13 mouse cellular contexts compared by ENCODE assay signal in genomic region chr17:24199252-24199651, GRCm38 (mm10). TPM values are rescaled to one million over a fixed set of nuclear protein-coding genes. Genes with fewer than 3 reads are reported as not detected.
A peak's percentile ranks its signal among the peaks of the same experiment; 100 is the strongest.
DNase-seq lines count a peak whose midpoint lies in the region; ATAC-seq lines count a peak whose summit lies in the region.
"Had no signal": no experiment of that assay in that cellular context is flagged by ENCODE, and none has a peak within 500 bp of the region (broad histone marks: within the 10 kb centered on the region; RNA-seq: fewer than 3 reads in every experiment).

No protein-coding gene starts in this region.

- H3K27ac ChIP-seq in heart, embryonic 10.5 days: 0 out of 2 replicates have a peak overlapping the region, but pooled peaks have one; percentile 31
- no peak overlapping the region for H3K27ac ChIP-seq in neural tube, embryonic 15.5 days (replicated peaks)
- H3K27ac ChIP-seq: limb, embryonic 13.5 days; midbrain, embryonic 12.5 days had no signal

- no peak overlapping the region for H3K9ac ChIP-seq in neural tube, embryonic 15.5 days (replicated peaks)
- H3K9ac ChIP-seq: limb, embryonic 13.5 days; midbrain, embryonic 12.5 days had no signal

- no peak for ATAC-seq in neural tube, embryonic 15.5 days (ENCODE audit: low FRiP score)
- ATAC-seq: hindbrain, embryonic 16.5 days had no signal

- no peaks in the 10 kb centered on the region for H3K9me3 ChIP-seq in heart, embryonic 10.5 days
- no peaks in the 10 kb centered on the region for H3K9me3 ChIP-seq in neural tube, embryonic 15.5 days (replicated peaks)
- H3K9me3 ChIP-seq: limb, embryonic 13.5 days; midbrain, embryonic 12.5 days had no signal

- DNase-seq in heart, embryonic 10.5 days (ENCODE audit: low spot score): no peak
- no peak for DNase-seq in heart, postnatal 36 days
- peak; percentile 45 to 56 for DNase-seq in cerebellum, postnatal 10 days
- DNase-seq in left cerebral cortex, adult 11 months (ENCODE audit: low spot score): peak; percentile 67
- peak; percentile 69 to 86 for DNase-seq in right cerebral cortex, postnatal 10 days (ENCODE audit: low spot score in 2 of 2)
- DNase-seq in MN1 (ENCODE audit: low spot score): no peak
- no peak for DNase-seq in kidney, postnatal 36 days
- DNase-seq: adrenal gland, postnatal 10 days; thymus, postnatal 14 days had no signal

- H3K36me3 ChIP-seq in heart, embryonic 10.5 days: no peaks in the 10 kb centered on the region
- H3K36me3 ChIP-seq in neural tube, embryonic 15.5 days: no peaks in the 10 kb centered on the region; the same call in 1 of the 2 replicates
- H3K36me3 ChIP-seq: limb, embryonic 13.5 days; midbrain, embryonic 12.5 days had no signal

- H3K27me3 ChIP-seq in heart, embryonic 10.5 days (ENCODE audit: insufficient read depth, poor library complexity, severe bottlenecking): no peaks in the 10 kb centered on the region
- H3K27me3 ChIP-seq in neural tube, embryonic 15.5 days (replicated peaks): no peaks in the 10 kb centered on the region
- H3K27me3 ChIP-seq: limb, embryonic 13.5 days; midbrain, embryonic 12.5 days had no signal

- no peak overlapping the region for H3K4me3 ChIP-seq in heart, embryonic 10.5 days
- no peak overlapping the region for H3K4me3 ChIP-seq in neural tube, embryonic 15.5 days (replicated peaks)
- H3K4me3 ChIP-seq: limb, embryonic 13.5 days; midbrain, embryonic 12.5 days had no signal

- intact Hi-C loops in heart, postnatal 36 days (cut with DNase I): no loop called here

- 56% methylated on average over 4 of the region's 4 CpGs for WGBS in heart, embryonic 10.5 days
- 88% methylated on average over 4 of the region's 4 CpGs for WGBS in neural tube, embryonic 15.5 days

- peaks cover 72% of the 10 kb centered on the region for H3K4me1 ChIP-seq in heart, embryonic 10.5 days
- peaks cover 44% of the 10 kb centered on the region for H3K4me1 ChIP-seq in neural tube, embryonic 15.5 days

- no peak overlapping the region for H3K4me2 ChIP-seq in neural tube, embryonic 15.5 days
- H3K4me2 ChIP-seq: limb, embryonic 13.5 days; midbrain, embryonic 12.5 days had no signal

RNA-seq across cellular contexts. Expression of gene Tbc1d24, which starts 6.1 kb away (rescaled TPM):
- polyA plus RNA-seq in heart, embryonic 10.5 days (2016; fragmentation: Nextera tagmentation; extraction: Ambion mirVana): 5.3 TPM in 2 replicates
- total RNA-seq in heart, postnatal 36 days (2021): 1 to 10 TPM; 8.4 to 9.4 TPM
- polyA plus RNA-seq in neural tube, embryonic 15.5 days (2015; fragmentation: Nextera tagmentation; extraction: Ambion mirVana): 21.0 and 24.0 TPM in 2 replicates

RNA-seq across cellular contexts. Expression of gene Ntn3, which starts 10.1 kb away (rescaled TPM):
- 1.9 and 3.6 TPM in 2 replicates for polyA plus RNA-seq in heart, embryonic 10.5 days (2016; fragmentation: Nextera tagmentation; extraction: Ambion mirVana)
- under 1 TPM; 0.58 to 0.68 TPM for total RNA-seq in heart, postnatal 36 days (2021)
- 5.9 and 6.0 TPM in 2 replicates for polyA plus RNA-seq in neural tube, embryonic 15.5 days (2015; fragmentation: Nextera tagmentation; extraction: Ambion mirVana)

RNA-seq across cellular contexts. Expression of gene Tedc2, which starts 21.4 kb away (rescaled TPM):
- polyA plus RNA-seq in heart, embryonic 10.5 days (2016; fragmentation: Nextera tagmentation; extraction: Ambion mirVana): 9.9 and 10.0 TPM in 2 replicates
- total RNA-seq in heart, postnatal 36 days (2021): 1 to 10 TPM; 2.1 to 3.2 TPM
- polyA plus RNA-seq in neural tube, embryonic 15.5 days (2015; fragmentation: Nextera tagmentation; extraction: Ambion mirVana): 8.8 and 10.7 TPM in 2 replicates

RNA-seq across cellular contexts. Expression of gene Atp6v0c, which starts 29.8 kb away (rescaled TPM):
- polyA plus RNA-seq in heart, embryonic 10.5 days (2016; fragmentation: Nextera tagmentation; extraction: Ambion mirVana): 538 and 598 TPM in 2 replicates
- total RNA-seq in heart, postnatal 36 days (2021): 100 to 1,000 TPM; 227 to 247 TPM
- polyA plus RNA-seq in neural tube, embryonic 15.5 days (2015; fragmentation: Nextera tagmentation; extraction: Ambion mirVana): 1,457 and 1,659 TPM in 2 replicates

RNA-seq across cellular contexts. Expression of gene Amdhd2, which starts 35.7 kb away (rescaled TPM):
- polyA plus RNA-seq in heart, embryonic 10.5 days (2016; fragmentation: Nextera tagmentation; extraction: Ambion mirVana): 40.0 and 44.5 TPM in 2 replicates
- total RNA-seq in heart, postnatal 36 days (2021): 10 to 100 TPM; 10.8 to 15.0 TPM
- polyA plus RNA-seq in neural tube, embryonic 15.5 days (2015; fragmentation: Nextera tagmentation; extraction: Ambion mirVana): 35.7 and 37.8 TPM in 2 replicates

Comparison
In these comparisons a context has a peak if more than half of its experiments do, and no peak if none do; other contexts are left out.
1. DNase-seq: peak in cerebellum, postnatal 10 days (2 of 2), left cerebral cortex, adult 11 months (single experiment) and right cerebral cortex, postnatal 10 days (2 of 2); none in heart, embryonic 10.5 days (single experiment), heart, postnatal 36 days (0 of 2), MN1 (single experiment) and kidney, postnatal 36 days (0 of 2).